Mouse (Mus musculus) cerebellum, postnatal 4 days (tissue): ENCODE measurements at regions not wholly inside any gene's neighbourhood (a gene's known extent, or its start where the extent isn't known, plus 50 kb on each side); places are given as distances from the start of the nearest gene placed in this dataset.
"Not testable (repeated sequence)": the region's sequence is repeated elsewhere in the genome, so short reads cannot be mapped to it uniquely, and the experiment has no call there.

ENCODE experiments used
- DNase-seq, 2 experiments: peaks; one replicate each; pipeline ENCODE4 v3.0.0; 2022; ENCODE audit warnings: low spot score in 2 of 2, mixed read lengths in 1 of 2

DNA sequence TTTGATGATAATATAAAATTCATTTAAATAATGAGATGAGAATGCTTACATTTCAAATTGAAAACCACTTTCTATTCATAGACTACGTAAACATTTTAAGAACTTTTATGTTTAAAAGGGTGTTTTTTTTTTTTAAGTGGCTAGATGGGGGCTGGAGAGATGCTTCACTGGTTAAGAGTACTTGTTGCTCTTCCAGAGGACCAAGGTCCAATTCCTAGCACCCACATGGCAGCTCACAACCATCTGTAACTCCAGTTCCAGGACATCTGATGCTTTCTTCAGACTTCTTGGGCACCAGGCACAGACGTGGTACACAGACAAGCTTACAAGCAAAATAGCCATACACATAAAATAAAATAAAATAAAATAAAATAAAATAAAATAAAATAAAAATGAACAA is 239.5 kb downstream of the Mef2c start:
- DNase-seq, result no peak

GRCm38 (mm10) chr13:83744110-83744752 is 240.4 kb downstream of the Mef2c start:
- no peak for DNase-seq

GRCm38 (mm10) chr13:83744981-83745555 is 241.2 kb downstream of the Mef2c start:
- DNase-seq, result peak; percentile 80 to 93

DNA sequence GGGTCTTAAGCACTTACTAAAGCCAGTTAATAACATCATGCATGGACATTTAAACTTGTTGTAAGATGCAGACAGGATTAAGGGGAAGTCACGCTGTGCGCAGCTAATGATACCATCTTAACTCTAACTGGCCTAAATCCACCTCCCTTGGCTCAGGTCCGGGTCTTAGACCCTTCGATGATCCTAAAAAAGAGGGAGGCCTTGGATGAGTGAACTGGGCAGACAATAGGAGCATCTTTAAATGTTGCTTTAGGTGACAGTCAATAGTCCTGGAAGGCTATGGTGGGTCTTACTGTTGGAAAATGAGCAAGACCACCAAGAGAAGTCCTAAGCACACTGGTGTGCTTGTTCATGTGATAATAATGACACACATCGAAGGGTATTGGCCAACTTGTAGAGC is 242.1 kb downstream of the Mef2c start:
- DNase-seq, result peak in 1 of 2 experiments; percentile 35

- no peak for DNase-seq
Observed at GRCm38 (mm10) chr13:83747671-83748070, 243.8 kb downstream of the Mef2c start.

DNA sequence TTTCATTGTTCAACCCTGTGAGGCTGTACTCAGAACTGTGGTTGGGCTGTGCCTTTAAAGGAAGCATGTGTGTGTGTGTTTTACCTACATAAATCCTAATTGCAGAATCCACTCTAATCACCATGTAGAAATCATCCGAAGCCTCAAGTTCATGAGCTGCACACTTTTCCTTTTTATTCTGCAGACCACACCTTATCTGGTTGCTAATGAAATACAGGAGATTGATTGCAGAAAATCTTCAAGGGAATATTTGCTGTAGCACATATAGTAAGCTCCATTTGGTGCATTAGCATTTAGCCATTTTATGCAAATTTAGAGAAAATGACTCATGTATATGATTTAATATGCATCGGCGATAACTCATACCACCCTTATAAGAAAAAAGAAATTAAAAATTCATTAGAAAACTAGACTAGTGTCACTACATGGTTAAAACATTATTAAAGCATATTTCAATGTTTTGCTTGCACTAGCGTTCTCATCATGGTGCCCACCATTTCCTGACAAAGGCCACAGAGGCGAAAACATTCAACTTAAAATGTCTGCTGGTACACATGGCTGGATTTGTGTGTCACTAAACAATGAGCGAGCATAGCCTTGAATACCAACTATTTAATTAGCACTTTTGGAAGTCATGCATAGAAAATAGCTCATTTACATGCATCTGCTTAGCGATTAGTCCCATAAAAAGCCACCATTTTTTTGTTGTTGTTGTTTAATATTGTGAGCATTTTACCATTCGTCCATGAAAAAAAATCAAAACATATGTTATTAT is 245.7 kb downstream of the Mef2c start:
- no peak for DNase-seq

GRCm38 (mm10) chr13:83750437-83750836 is 246.6 kb downstream of the Mef2c start:
- DNase-seq, result no peak

GRCm38 (mm10) chr13:83760387-83761170 is 256.7 kb downstream of the Mef2c start:
- DNase-seq, result no peak

DNA sequence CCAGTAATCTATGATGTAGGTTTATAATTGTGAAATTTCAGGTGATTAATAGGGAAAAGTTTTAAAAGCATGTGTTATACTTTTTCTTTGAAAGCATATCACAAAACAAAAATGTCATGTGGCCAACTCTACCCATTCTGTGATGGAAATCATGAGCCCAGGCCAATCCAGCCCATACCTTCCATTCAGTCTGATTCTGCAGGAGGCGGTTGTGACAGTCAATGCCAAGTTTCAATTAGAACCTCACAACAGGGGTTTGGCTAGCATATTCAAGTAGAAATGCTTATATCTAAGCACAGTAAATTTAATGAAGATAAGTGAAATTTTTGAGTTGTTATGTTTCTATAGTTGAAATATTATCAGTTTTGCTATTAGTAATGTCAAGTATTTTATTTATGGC is 258.6 kb downstream of the Mef2c start:
- DNase-seq, result no peak

- not testable (repeated sequence) for DNase-seq
Observed at GRCm38 (mm10) chr13:83763288-83763687, 259.5 kb downstream of the Mef2c start.

- DNase-seq, result no peak
Observed at GRCm38 (mm10) chr13:83785643-83786042, 281.8 kb downstream of the Mef2c start.

DNA sequence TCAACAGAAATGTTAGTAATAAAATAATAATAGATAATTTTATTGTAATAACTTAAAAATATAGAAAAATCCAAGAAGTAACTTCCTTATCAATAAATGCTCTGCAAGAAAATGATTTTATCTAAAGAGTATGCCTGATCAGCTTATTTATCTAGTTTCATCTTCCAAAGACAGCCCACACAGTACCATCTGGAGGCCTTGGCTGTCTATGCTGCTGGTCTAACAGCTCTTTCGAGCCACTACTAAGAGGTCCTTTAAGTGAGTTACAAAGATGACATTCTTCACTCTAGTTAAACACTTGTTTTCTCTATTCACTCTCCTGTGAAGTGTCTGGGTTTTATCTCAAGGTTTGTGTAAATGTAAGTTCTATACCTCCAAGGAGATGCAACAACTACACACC is 305.7 kb downstream of the Mef2c start:
- DNase-seq, result no peak

DNA sequence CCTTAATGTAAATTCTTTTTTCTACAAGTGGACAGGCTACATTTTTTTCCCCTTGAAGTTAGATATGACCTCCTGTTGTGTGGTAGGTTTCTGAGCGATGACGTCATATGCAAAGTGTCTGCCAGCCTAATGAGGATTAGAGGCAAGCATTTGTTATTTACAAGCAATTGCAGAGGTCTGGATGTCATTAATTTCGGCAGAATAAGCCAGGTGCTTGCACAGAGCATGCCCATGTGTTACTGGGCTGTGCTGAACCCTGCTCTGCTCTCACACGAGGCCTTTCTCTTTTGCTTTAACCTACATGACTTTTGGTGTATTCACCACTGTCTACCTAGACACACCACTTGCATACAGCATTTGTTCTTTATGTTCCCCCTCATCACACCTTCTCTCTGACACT is 316.5 kb downstream of the Mef2c start:
- DNase-seq, result no peak

DNA sequence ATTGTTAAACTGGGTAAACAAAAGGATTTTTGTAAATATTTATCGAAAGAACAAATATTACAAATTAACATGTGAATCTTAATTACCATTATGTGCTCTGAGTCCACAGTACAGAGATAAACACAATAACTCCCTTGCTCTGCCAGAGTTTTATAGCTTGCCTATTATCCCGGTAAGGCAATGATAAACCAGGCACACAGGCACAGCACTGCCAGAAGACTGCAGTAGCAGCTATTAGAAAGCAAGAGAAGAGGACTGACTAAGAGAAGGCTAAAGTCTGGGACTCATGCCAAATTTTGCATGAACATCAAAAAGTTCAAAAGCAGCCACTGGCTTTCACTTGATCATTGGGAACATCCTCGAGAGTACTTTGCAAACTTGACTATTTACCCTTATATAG is 316.9 kb downstream of the Mef2c start:
- DNase-seq, result no peak

DNA sequence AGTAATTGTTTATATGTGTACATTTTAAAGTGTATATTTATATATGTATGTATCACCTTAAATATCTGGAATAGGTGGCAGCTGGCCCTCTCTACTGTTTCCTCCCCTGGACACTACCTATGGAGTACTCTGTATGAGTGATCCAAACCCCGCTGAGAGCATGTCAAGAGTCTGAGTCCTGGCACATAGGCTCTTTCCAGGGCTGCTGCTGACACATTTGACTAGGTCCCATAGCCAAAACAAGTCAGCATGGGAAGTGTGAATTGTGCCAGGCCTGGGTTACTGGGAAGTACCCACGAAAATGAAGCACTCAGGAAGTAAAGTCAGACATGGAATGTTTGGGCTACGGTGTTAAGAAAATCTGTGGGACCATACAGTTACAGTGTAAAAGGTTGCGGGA is 321.1 kb downstream of the Mef2c start:
- no peak for DNase-seq

GRCm38 (mm10) chr13:83826841-83827463 is 323.1 kb downstream of the Mef2c start:
- no peak for DNase-seq

GRCm38 (mm10) chr13:83865932-83866685 is 356.0 kb upstream of the Tmem161b start:
- DNase-seq, result no peak

- DNase-seq, result no peak
Observed at GRCm38 (mm10) chr13:83867211-83867610, 354.9 kb upstream of the Tmem161b start.

DNA sequence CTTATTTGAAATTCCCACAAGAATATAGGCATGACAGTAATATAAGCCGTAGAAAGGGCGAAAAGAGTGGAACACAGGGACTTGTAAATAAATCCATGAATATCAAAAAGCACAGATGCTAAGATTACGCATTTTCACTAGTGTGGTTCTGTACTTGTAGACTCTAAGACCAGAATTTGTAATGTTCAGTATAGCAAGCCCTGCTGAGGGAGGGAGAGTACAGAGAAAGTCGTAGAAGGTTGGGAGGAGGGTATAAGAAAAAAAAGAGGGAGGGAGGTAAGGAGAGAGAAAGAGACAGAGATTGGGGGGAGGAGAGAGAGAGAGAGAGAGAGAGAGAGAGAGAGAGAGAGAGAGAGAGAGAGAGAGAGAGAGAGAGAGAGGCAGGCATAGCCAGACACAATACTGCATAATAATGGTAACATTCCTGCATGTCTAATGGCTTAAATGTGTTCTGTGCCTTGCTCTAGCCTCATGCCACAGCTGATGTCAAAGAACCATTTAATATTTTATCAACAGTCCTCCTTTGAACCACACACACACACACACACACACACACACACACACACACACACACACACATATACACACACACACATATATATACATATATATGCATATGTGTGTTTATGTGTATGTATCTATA is 354.1 kb upstream of the Tmem161b start:
- DNase-seq, result no peak

DNA sequence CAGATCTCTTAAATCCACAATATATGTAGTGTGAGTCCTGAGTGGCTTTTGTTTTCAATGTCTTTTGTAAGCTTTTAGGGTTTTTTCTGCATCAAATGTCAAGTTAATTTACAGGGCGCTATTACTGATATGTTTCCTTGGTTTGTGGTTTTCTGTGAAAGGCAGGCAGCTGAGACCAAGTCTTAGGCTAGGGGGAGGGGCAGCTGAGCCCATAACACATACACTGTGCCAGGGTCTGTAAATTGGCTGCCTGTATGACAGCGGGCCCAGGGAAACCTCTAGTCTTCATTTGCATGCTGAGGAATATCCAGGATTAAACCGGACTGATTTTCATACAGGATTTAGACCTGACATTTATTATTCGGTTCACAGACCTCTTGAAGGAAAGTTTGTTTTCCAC is 353.2 kb upstream of the Tmem161b start:
- DNase-seq, result peak in 1 of 2 experiments; percentile 76
